Mouse (Mus musculus): ENCODE measurements around the gene Cntd1. TPM values are rescaled to one million over a fixed set of nuclear protein-coding genes. Genes with fewer than 3 reads are reported as not detected.

The Cntd1 gene
- total and polyA plus RNA-seq, 3 experiments, result 0.96 to 2.5 (median 0.98) TPM

GRCm38 (mm10) chr11:101282896-101283295, 4.1 kb downstream of the Cntd1 start:
- H3K4me1 ChIP-seq (ENCODE audit: control insufficient read depth in 1 of 2, insufficient read depth in 2 of 2), result peaks cover 6 to 21% of the 10 kb centered on the region in 2 experiments; a peak in 3 of 4 replicates
- DNase-seq (ENCODE audit: extremely low read depth), result no peak
- H3K9ac ChIP-seq (ENCODE audit: insufficient read depth, low read depth), result no peak overlapping the region
- H3K9me3 ChIP-seq (replicated peaks; ENCODE audit: low read length), result no peaks in the 10 kb centered on the region
- H3K79me2 ChIP-seq (replicated peaks; ENCODE audit: control insufficient read depth, extremely low read depth, insufficient read depth, poor library complexity, severe bottlenecking), result no peaks in the 10 kb centered on the region; the same call in 1 of the 2 replicates
- dilution Hi-C loops (cut with MboI; ENCODE audit: extremely low pct_ligation_motif_present, extremely low pct_unique_long_range_greater_than_20kb, low sequenced_read_pairs) (no loop called here), in situ Hi-C loops (cut with MboI; ENCODE audit: low pct_ligation_motif_present, low pct_unique_long_range_greater_than_20kb, low sequenced_read_pairs) (no loop called here)
- H3K4me3 ChIP-seq (replicated peaks in 1 of 3; ENCODE audit: low read depth in 2 of 3, low read length in 2 of 3, poor library complexity in 1 of 3), result no peak overlapping the region
- H3K27me3 ChIP-seq (replicated peaks), result no peaks in the 10 kb centered on the region
- H3K36me3 ChIP-seq (replicated peaks in 1 of 2; ENCODE audit: control insufficient read depth in 1 of 2, insufficient read depth in 1 of 2, low read length in 1 of 2), result peaks cover 11 to 46% of the 10 kb centered on the region in 2 experiments
- H3K27ac ChIP-seq (ENCODE audit: insufficient read depth, low read depth), result no peak overlapping the region
- TF ChIP-seq MYC (IDR thresholded peaks at IDR 0.05; ENCODE audit: low read depth, low read length) (no peak), PAX5 (IDR thresholded peaks at IDR 0.05; ENCODE audit: low read length) (no peak), E2F4 (IDR thresholded peaks at IDR 0.05; ENCODE audit: insufficient replicate concordance, low read depth, low read length) (no peak), MAFK (IDR thresholded peaks at IDR 0.05; ENCODE audit: insufficient replicate concordance, low read length) (no peak), TCF12 (IDR thresholded peaks at IDR 0.05; ENCODE audit: low read depth, low read length) (no peak), UBTF (IDR thresholded peaks at IDR 0.05; ENCODE audit: low read depth, low read length) (no peak), MEF2A (IDR thresholded peaks at IDR 0.05; ENCODE audit: borderline replicate concordance, low read depth, low read length) (no peak), MXI1 (IDR thresholded peaks at IDR 0.05; ENCODE audit: low read depth, low read length) (no peak), MAX (IDR thresholded peaks at IDR 0.05; ENCODE audit: low read length) (no peak), CTCF (conservative IDR thresholded peaks at IDR 0.05 in 1 of 2, IDR thresholded peaks at IDR 0.05 in 1 of 2; ENCODE audit: low read depth in 2 of 2, low read length in 2 of 2) (no peak), ZNF384 (IDR thresholded peaks at IDR 0.05; ENCODE audit: low read depth, low read length) (no peak), ZKSCAN1 (IDR thresholded peaks at IDR 0.05; ENCODE audit: borderline replicate concordance, low read depth, low read length) (no peak), CHD1 (IDR thresholded peaks at IDR 0.05; ENCODE audit: low read depth, low read length) (no peak)
- no peak overlapping the region for H3K4me2 ChIP-seq (ENCODE audit: insufficient read depth, low read depth, poor library complexity, severe bottlenecking)

DNA sequence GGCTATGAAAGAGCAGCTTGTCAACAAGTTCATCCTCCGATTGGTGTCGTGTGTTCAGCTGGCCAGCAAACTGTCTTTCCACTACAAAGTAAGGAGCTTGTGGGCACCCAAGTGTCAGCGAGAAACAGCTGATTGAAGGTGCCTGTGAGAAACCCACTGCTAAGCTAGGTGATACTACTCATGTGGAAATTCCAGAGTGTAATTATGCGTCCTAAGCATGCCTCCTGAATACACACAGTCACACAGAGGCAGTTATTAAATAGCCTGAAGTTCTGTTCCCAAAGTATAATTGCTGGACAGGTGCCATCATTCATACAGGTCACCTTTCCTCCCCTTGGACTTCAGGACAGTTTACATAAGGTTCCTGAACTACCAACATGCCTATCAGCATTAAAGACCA, 5.0 kb downstream of the Cntd1 start:
- dilution Hi-C loops (cut with MboI; ENCODE audit: extremely low pct_ligation_motif_present, extremely low pct_unique_long_range_greater_than_20kb, low sequenced_read_pairs), result no loop called here
- TF ChIP-seq PAX5 (IDR thresholded peaks at IDR 0.05; ENCODE audit: low read length) (no peak), USF1 (IDR thresholded peaks at IDR 0.05; ENCODE audit: low read depth, low read length) (no peak), BHLHE40 (IDR thresholded peaks at IDR 0.05; ENCODE audit: low read depth, low read length) (no peak), JUN (IDR thresholded peaks at IDR 0.05; ENCODE audit: insufficient read depth, low read depth, low read length) (no peak), ETS1 (conservative IDR thresholded peaks at IDR 0.05; ENCODE audit: low read depth, low read length) (no peak), JUND (conservative IDR thresholded peaks at IDR 0.05; ENCODE audit: low read depth, low read length) (no peak), TCF12 (IDR thresholded peaks at IDR 0.05; ENCODE audit: low read depth, low read length) (no peak), EP300 (IDR thresholded peaks at IDR 0.05; ENCODE audit: low read length) (no peak), GABPA (IDR thresholded peaks at IDR 0.05; ENCODE audit: insufficient replicate concordance, low read depth, low read length) (no peak), CHD1 (IDR thresholded peaks at IDR 0.05; ENCODE audit: low read depth, low read length) (no peak), KAT2A (IDR thresholded peaks at IDR 0.05; ENCODE audit: insufficient replicate concordance, low read length) (no peak), ZC3H11A (IDR thresholded peaks at IDR 0.05; ENCODE audit: low read depth, low read length) (no peak)
- Histone ChIP-seq H3K79me2 (replicated peaks; ENCODE audit: control insufficient read depth, extremely low read depth, insufficient read depth, poor library complexity, severe bottlenecking) (no peaks in the 10 kb centered on the region), H3K36me3 (replicated peaks in 1 of 2; ENCODE audit: control insufficient read depth in 1 of 2, insufficient read depth in 1 of 2, low read length in 1 of 2) (peaks cover 16 to 55% of the 10 kb centered on the region in 2 experiments), H3K4me1 (ENCODE audit: control insufficient read depth in 1 of 2, insufficient read depth in 2 of 2) (peaks cover 6 to 19% of the 10 kb centered on the region in 2 experiments; a peak in 3 of 4 replicates), H3K4me2 (ENCODE audit: insufficient read depth, low read depth, poor library complexity, severe bottlenecking) (no peak overlapping the region), H3K9me3 (replicated peaks; ENCODE audit: low read length) (no peaks in the 10 kb centered on the region), H3K27me3 (replicated peaks) (no peaks in the 10 kb centered on the region), H3K9ac (ENCODE audit: insufficient read depth, low read depth) (no peak overlapping the region), H3K27ac (ENCODE audit: insufficient read depth, low read depth) (no peak overlapping the region), H3K4me3 (replicated peaks in 1 of 3; ENCODE audit: low read depth in 2 of 3, low read length in 2 of 3, poor library complexity in 1 of 3) (no peak overlapping the region)
- no peak for DNase-seq (ENCODE audit: extremely low read depth)
- in situ Hi-C loops (cut with MboI; ENCODE audit: low pct_ligation_motif_present, low pct_unique_long_range_greater_than_20kb, low sequenced_read_pairs), result no loop called here
